Mouse (Mus musculus) granulocyte monocyte progenitor cell, adult 5-6 weeks (primary cell): ENCODE data around the gene C2cd5. TPM values are rescaled to one million over a fixed set of nuclear protein-coding genes. Genes with fewer than 3 reads are reported as not detected.

Experiments used
- total RNA-seq, 2 experiments: library from RNA; stranded (forward) in 1 of 2; stranded (reverse) in 1 of 2; fragments of 200-712, 200-1000 nt in 1 of 2; fragments of >200 nt in 1 of 2; fragmentation: Nextera tagmentation in 1 of 2; gene quantifications; 2 replicates each; pipeline ENCODE4 v1.2.3; 2014 to 2017

The C2cd5 gene
- total RNA-seq, 2 experiments from 2014 or later = 51.8 to 105 TPM

Other genes with a start within 250 kb of the C2cd5 start
- gene St8sia1, start 135.7 kb downstream of the C2cd5 start, total RNA-seq (2014; fragmentation: Nextera tagmentation) = not detected in 2 replicates
- gene St8sia1, start 135.7 kb downstream of the C2cd5 start, total RNA-seq (2017) = not detected in 2 replicates
- gene Etnk1, start 67.1 kb upstream of the C2cd5 start, total RNA-seq (2014; fragmentation: Nextera tagmentation) = 38.0 and 47.4 TPM in 2 replicates
- 54.0 and 54.3 TPM in 2 replicates for gene Etnk1, start 67.1 kb upstream of the C2cd5 start, total RNA-seq (2017)